ENCODE assay signal across 9 mouse cellular contexts in the genomic region with DNA sequence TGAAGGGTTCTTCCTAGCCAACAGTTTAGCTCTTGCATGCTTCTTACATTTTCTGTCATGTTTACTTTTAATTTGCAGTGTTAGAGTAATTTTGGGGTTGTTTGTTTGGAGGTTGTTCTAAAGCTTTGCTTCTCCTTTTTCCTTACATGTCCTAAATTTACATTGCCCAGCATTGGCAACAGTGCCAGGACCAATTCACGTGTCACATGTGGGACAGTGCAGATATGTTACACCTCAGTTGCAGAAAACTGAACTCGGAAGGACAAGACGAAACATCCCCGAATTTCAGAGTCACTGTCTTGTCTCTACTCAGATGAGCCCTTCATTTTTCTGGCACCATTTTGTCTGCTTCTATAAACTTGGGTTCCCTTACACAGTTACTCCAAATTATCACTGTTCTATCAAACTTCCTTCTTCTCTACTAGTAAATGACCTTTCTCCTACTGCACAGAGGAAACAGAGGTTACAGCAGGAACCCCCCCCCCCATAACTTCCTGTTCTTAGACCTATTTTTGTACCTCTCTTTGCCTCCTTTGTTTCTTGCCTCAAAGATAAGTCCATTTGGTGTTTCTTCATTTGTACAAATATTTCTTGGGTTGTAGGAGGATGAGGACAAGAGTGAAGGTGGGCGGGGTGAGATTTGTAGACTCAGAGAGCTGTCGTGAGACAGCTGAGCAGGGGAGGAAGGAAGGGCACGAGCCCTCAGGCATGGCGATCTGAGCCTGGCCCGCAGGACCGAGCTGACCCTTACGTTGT.
DNase-seq lines count a peak whose midpoint lies in the region; ATAC-seq lines count a peak whose summit lies in the region.
"Had no signal": no experiment of that assay in that cellular context is flagged by ENCODE, and none has a peak within 500 bp of the region (broad histone marks: within the 10 kb centered on the region; RNA-seq: fewer than 3 reads in every experiment).

No protein-coding gene starts in this region.

- peak; percentile 60 to 71 for ATAC-seq in hematopoietic stem cell, adult 5-6 weeks (replicated peaks in 1 of 2; ENCODE audit: insufficient read depth in 1 of 2, low FRiP score in 2 of 2, low TSS enrichment in 1 of 2, low read depth in 1 of 2, poor library complexity in 2 of 2, severe bottlenecking in 2 of 2)
- ATAC-seq: forebrain, embryonic 16.5 days had no signal

- DNase-seq in adrenal gland, postnatal 14 days, result peak; percentile 34
- no peak for DNase-seq in adrenal gland, adult 18-20 months (ENCODE audit: low spot score in 2 of 2)
- peak; percentile 91 for DNase-seq in 416B (ENCODE audit: low read depth)
- DNase-seq in lung, postnatal 14 days, result peak; percentile 41
- no peak for DNase-seq in T-cell, adult 2 months (ENCODE audit: low spot score)
- DNase-seq in left cerebral cortex, adult 18-20 months (ENCODE audit: low spot score in 2 of 2), result no peak
- no peak for DNase-seq in right cerebral cortex, postnatal 25 days

Comparison
In these comparisons a context has a peak if more than half of its experiments do, and no peak if none do; other contexts are left out.
1. DNase-seq: peak in adrenal gland, postnatal 14 days (single experiment), 416B (single experiment) and lung, postnatal 14 days (single experiment); none in adrenal gland, adult 18-20 months (0 of 2), T-cell, adult 2 months (single experiment), left cerebral cortex, adult 18-20 months (0 of 2) and right cerebral cortex, postnatal 25 days (single experiment).